Mouse (Mus musculus) left cerebral cortex, adult 11 months (tissue): ENCODE measurements around the gene Lnx2.

Experiments used
- DNase-seq: peaks from one replicate; pipeline ENCODE4 v3.0.0; 2022; ENCODE audit warnings: low spot score

Lnx2 gene

GRCm38 (mm10) chr5:147076026-147076798 lies at the start of gene Lnx2:
Gene Lnx2 (minus strand): TSS chr5:147076586.
- peak; percentile 96 for DNase-seq

DNA sequence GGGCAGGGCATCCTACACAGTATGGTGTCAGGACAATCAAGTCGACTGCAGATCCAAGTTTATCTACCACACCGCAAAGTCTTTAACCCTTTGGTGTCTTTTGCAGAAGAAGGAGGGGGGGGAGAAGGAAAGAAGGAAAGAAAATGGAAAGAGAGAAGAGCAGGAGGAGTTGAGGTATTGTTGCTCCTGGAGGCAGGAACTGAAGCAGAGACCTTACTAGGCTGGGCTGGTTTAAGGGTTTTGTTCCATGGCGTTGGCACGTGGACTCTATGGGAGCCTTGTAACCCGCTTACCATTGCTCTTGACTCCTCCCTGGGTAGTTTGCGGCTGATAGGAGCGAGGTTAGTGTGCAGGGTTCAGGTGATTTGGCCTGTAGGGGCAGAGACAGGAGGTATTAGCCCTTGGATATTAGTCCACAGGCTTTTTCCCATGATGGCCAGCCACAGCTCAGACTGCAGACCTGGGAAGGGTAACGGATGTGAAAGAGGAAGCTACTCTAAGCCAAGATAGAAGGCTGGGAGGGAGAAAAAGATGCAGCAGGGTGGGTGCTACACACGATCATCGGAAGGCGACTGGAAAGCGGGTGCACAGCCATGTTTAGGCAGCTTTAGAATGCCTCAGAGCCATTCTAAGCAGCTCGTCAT lies 49.3 kb upstream of the Lnx2 start:
- DNase-seq = no peak

DNA sequence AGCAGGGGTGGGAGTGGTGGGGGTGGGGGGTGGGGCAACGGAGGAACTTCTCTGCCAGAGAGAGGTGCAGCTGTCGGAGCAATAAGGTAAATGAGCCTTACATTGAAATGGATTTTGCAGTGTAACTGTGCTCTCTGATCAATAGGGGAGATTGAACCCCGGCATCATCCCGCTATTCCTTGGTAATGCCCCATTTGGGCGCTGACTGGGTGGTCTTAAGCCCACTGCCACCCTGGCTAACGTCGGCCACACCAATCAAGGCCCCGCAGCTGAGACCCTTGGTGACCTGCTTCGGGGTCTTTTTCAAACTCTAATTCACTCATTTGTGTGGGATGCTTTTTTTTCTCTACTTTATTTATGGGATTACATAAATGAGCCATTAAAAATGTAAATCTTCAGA lies 48.4 kb upstream of the Lnx2 start:
- no peak for DNase-seq

GRCm38 (mm10) chr5:147121146-147121545 lies 44.8 kb upstream of the Lnx2 start:
- DNase-seq = no peak

GRCm38 (mm10) chr5:147117027-147117426 lies 40.6 kb upstream of the Lnx2 start:
- DNase-seq = no peak

DNA sequence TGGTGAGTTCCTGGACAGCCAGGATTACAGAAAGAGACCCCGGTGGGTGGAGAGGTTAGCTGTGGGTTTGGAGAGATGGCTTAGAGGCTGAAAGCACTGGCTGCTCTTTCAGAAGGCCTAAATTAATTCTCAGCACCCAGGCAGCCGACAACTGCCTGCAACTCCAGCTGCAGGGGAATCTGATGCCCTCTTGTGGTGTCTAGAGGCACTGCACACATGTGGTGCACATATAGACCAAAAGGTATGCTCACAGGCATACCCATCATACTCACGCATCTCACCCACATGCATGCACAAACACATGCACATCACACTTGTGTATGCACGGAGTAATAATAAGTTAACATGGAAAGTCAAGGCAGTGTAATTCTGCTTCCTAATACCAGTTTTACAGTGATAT lies 39.2 kb upstream of the Lnx2 start:
- no peak for DNase-seq

DNA sequence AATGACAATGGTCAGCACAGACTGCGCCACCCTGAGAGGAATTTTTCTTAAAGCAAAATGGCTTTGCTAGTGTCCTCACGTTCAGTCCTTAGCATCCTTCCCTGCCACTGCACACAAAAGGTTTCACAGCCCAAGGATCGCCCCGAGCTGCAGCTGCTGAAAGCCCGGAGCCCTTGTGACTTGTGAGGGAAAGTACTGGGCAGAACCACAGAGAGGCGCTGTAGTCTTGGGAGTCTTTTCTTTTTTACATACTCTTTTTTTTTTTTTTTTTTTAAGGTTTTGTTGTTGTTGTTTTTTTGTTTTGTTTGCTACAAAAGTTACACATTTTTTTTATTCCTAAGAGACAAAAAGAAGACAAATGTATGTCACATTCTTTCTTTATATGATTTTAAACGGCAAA lies 38.4 kb upstream of the Lnx2 start:
- no peak for DNase-seq

GRCm38 (mm10) chr5:147108861-147109591 lies 32.6 kb upstream of the Lnx2 start:
- no peak for DNase-seq

- no peak for DNase-seq
Observed at GRCm38 (mm10) chr5:147107276-147107675, 30.9 kb upstream of the Lnx2 start.

DNA sequence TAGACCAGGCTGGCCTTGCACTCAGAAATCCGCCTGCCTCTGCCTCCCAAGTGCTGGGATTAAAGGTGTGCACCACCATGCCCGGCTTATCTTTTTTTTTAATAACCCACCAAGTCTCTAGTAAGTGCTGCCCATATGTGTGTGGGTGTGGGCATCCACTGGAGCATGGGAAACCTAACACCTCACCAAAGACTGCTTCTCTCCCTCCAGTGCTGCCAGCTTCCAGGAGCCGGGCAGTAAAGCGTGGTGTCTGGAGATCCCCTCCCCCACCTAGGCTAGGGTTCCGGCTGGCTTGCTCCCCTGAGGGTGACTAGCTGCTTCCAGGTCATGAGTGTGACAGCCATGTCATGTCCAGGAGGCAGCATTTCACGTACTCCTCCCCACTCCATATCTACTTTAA lies 25.9 kb upstream of the Lnx2 start:
- no peak for DNase-seq

DNA sequence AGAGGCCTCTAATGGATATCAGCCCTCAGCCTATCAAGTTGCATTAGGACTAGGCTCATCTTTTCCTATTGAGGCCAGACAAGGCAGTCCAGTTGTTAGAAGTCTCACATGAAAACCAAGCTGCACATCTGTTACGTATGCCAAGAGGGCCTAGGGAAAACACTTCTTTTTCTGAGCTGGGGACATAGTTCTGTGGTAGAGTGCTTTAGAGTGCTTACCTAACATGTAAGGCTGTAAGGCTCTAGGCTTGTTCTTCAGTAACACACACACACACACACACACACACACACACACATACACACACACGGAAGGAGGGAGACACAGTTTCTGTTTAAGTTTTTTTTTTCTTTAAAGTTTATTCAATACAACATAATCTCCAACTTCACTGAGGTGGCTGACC lies 23.8 kb upstream of the Lnx2 start:
- DNase-seq = no peak

- DNase-seq = no peak
Observed at GRCm38 (mm10) chr5:147098667-147099066, 22.3 kb upstream of the Lnx2 start.

GRCm38 (mm10) chr5:147096586-147096985 lies 20.2 kb upstream of the Lnx2 start:
- DNase-seq = no peak

DNA sequence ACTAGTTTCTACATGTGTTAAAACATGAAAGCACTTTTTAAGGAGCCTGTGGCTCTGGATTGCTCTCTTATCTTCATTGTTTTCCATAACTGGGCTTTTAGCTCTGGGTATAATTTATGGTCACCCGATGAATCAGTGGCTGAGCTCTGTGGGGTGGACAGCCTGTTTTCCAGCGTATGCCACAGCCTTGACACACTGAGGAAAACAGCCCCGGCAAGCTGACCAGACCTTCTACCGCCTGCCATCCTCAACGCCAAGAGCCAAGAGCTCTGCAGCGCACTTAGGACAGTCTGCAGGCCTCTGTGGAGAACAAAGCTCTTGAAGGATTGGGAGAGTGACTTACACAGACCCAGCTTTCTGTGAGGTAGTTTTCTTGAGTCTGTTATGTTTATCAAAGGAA lies 17.9 kb upstream of the Lnx2 start:
- no peak for DNase-seq

- DNase-seq = no peak
Observed at GRCm38 (mm10) chr5:147092448-147092847, 16.1 kb upstream of the Lnx2 start.

DNA sequence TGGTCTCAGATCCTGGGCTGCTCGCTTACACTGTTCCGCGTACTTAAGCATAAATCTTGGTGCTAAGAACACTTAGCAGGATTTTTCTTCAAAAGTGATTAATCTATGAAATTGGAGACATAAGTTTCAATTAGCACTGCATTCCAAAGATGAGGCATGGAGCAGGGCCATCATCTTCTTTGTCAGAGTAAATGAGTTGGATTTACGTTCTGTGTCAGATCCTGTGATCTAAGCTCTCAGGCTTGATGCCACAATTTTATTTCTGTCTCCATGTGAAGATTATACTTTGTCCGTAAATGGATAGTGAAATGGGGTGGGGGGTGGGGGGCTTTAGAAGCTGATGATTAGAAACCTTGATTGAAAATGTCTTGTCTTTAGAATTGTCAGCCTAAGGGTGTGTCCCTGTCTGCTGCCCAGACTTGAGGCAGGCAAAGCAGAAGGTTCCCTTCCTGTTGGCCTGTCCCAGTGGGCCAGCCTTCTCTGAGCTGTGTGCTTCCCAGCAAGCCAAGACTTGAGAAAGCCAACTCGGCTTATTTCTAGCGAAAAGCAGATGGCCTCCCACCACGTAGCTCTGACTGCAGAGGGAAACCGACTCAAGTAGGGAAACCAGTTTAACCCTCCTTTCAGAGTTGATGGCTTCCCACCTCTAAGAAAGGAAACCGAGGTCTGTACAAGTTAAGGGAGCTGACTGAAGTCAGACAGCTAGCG lies 14.0 kb upstream of the Lnx2 start:
- no peak for DNase-seq

DNA sequence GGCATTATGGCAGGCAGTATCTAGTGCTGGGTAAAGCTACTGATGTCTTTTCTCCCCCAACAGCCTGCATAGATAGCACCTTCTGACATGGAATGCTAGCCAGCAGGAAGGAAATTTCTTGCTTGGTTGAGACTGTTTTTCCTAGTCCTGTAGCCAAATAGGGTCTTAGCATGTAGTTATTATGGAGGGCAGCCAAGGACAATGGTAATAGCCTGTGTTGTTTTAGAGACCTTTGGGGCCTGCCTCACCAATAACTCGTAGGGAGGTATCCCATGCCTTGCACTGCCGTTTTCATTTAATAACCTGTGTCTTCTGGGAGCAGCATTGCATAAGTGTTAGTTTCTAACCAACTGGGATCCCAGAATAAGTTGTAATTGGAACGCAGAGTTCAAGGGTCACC lies 13.4 kb upstream of the Lnx2 start:
- DNase-seq = no peak

DNA sequence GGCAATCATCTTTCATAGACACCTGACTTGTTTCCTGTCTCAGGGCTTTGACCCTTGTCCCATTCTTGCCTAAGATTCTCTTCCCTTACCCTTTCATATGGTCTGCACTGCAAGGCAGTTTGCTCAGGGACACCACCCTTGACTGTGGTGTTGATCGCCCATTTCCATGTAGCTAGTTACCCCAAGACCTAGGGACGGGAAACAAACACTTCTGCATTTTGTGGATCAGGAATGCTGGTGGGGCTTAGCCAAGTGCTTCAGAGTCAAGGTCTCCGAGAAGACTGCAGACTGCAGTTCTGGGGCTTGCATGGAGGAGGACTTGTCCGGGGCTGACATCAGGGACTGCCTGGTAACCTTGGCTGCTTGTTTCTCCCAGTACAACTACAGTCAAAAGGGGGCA lies 10.4 kb upstream of the Lnx2 start:
- DNase-seq = no peak

DNA sequence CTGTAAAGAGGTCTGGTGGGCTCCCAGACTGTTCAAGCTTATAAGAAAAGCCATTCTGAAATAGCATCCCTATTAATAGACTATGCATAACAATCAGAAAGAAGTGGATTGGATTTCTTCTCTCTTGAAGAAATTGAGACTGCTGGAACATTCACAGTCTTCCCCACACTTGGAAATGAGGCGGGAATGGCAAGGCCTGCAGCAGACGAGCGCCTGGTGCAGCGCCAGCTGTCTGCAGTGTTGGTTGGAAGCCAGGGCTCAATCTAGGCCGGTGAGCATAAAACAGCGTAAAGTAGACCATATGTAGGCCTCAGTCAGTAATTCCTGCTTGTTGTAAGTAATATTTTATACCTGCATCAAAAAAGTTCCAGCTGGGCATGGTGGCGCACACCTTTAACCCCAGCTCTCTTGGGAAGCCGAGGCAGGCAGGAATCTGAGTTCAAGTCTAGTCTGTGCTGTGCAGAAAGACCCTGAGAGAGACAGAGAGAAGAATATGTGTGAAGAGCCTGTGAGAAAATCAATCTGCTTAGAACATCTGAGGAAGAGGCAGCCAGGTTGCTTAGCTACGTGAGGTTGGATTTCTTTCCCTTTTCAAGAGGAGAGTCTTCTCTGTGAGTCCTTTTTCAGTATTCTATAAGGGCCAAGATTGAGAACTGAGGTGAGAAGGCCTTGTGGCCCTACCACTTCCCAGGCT lies 9.0 kb upstream of the Lnx2 start:
- peak; percentile 57 for DNase-seq

GRCm38 (mm10) chr5:147078110-147078900 lies 1.9 kb upstream of the Lnx2 start:
- DNase-seq = no peak
